Mouse (Mus musculus) brown adipose tissue, adult 24 weeks (tissue): ENCODE results near the gene Gm43191. TPM values are rescaled to one million over a fixed set of nuclear protein-coding genes. Genes with fewer than 3 reads are reported as not detected.

Experiments
- H3K27ac ChIP-seq: fragments of 200-500 bp; replicated peaks from 2 replicates; pipeline ENCODE4 v1.5.1; 2012; ENCODE audit warnings: low read depth, mild to moderate bottlenecking, low read length
- H3K4me1 ChIP-seq: fragments of 200-500 bp; 2 replicates; pipeline ENCODE4 v1.6.1; 2012; ENCODE audit warnings: low read length, mixed read lengths; ENCODE audit not compliant: control insufficient read depth, insufficient read depth, insufficient read length
- H3K4me3 ChIP-seq: fragments of 200-500 bp; 2 replicates; pipeline ENCODE4 v1.5.1; 2012; ENCODE audit warnings: low read depth, mild to moderate bottlenecking, low read length, moderate library complexity; ENCODE audit not compliant: insufficient read depth
- polyA plus RNA-seq: library from polyadenylated mRNA; stranded (reverse); fragments of >200 nt; gene quantifications from 2 replicates; pipeline ENCODE4 v1.2.4, GENCODE M21; 2012; ENCODE audit not compliant: missing spikeins, insufficient read depth, insufficient read length

The Gm43191 gene
- polyA plus RNA-seq, 1 experiment = not detected

DNA sequence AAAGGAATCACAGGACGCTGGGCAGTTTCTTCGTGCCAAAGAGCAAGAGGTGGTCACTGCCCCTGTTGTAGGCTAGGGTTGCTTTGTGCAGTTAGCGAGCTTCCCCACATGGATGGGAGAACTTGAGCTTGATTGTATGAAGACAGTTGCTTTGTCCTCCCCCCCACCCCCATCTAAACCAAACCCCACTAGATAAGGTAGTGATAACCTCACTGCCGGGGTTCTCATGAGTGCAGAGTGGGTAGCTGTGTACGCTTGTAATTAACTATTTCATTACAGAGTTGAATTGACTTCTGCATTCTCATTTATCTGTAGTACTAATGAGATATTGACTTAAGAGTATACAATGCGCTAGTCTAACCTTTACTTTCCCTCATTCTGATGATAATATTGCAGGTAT, 62.2 kb downstream of the Gm43191 start:
- H3K4me3 ChIP-seq = no peak overlapping the region
- no peaks in the 10 kb centered on the region for H3K4me1 ChIP-seq
- H3K27ac ChIP-seq = no peak overlapping the region

DNA sequence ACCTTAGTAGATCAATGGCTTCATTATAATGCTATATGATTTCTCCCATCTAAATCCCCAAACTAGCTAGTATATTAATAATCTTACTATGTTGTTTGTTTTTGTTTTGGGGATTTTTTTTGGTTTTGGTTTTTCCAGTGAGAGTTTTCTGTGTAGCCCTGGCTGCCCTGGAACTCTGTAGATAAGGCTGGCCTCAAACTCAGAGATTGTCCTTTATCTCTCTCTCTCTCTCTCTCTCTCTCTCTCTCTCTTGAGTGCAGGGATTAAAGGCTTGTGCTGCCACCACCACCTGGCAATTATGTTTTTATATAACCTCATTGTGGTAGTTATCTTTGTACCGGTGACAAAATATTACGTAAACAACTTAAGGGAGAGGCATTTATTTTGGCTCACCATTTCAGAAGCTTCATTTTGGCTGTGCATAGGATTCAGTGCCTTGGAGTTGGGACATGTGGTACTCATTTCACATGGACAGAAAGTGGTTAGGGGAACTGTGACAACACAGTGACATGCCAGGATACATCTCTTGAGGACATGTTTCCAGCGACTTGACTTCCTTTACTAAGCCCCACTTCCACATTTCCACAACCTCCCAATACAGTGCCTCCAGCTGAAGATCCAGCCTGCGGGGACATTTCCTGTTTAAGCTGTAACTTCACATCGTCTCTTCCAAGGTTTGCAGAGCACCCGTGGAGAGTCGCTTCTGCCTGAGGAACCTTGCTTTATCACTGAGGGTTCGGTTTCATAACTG, 65.6 kb downstream of the Gm43191 start:
- no peak overlapping the region for H3K27ac ChIP-seq

GRCm38 (mm10) chr3:116614295-116614892, 66.7 kb downstream of the Gm43191 start, which contains the start of gene Trmt13:
TSS of gene Trmt13 (minus strand) at chr3:116614587.
- peak within 1 kb of the TSS; percentile 47 for H3K27ac ChIP-seq
- peak within 1 kb of the TSS; percentile 5; the same call in 1 of the 2 replicates for H3K4me3 ChIP-seq
- H3K4me1 ChIP-seq = no peaks in the 10 kb centered on the region

More for the DNA sequence above, 65.6 kb downstream of the Gm43191 start:
- no peaks in the 10 kb centered on the region for H3K4me1 ChIP-seq
- H3K4me3 ChIP-seq = no peak overlapping the region

DNA sequence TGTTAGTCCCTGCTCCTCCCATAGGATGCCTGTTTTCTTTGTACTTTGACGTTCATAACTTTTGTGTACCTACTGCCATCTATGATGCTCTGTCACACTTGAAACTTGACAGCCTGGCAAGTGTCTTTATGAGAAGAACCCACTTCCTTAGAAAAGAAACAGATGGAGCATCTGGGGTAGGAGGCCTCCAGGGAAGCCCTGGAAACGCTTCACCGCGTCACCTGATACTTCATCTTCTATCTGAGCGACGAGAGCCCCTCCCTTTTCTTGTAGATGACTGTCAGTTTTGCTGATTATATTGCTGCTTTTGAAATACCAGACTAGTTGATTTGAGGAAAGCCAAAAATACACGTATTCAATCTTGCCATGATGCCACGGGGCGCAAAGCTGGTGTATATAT, 76.5 kb downstream of the Gm43191 start:
- Histone ChIP-seq H3K4me3 (no peak overlapping the region), H3K4me1 (no peaks in the 10 kb centered on the region)

DNA sequence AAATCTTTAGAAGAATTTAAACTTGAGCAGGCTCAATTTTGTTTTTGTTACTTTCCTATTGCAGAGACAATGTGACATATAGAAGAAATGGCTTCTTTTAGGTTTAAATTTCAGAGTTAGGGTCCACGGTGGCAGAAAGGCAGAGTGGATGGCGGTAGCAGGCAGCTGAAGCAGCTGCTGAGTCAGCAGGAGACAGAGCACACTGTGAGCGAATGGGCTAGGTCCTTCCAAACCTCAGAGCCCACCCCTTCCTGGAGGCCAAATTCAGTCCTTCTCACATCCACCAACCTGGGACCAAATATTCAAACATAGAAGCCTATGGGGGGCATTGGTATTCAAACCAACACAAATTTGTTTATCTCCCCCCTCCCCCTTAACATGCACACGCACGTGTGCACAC, 79.3 kb downstream of the Gm43191 start:
- no peak overlapping the region for H3K4me3 ChIP-seq
- no peaks in the 10 kb centered on the region for H3K4me1 ChIP-seq
- H3K27ac ChIP-seq = no peak overlapping the region

More for the DNA sequence above, 76.5 kb downstream of the Gm43191 start:
- H3K27ac ChIP-seq = no peak overlapping the region

DNA sequence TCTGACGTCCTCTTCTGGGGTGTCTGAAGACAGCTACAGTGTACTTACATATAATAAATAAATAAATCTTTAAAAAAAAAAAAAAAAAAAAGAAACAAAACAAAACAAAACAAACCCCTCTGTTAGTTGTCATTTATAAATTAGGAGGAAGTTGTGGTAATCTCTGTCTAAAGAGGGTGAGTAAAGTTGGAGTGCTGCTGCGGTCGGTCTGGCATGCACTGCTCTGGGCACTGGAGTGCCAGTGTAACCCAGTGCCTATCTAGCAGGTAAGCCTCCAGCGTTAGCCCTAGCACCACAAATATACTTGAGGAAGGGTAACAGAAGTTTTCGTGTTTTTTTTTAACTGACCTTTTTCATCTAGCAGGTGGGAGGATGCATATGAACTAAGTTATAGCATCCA, 80.1 kb downstream of the Gm43191 start:
- H3K27ac ChIP-seq = no peak overlapping the region
- no peaks in the 10 kb centered on the region for H3K4me1 ChIP-seq
- H3K4me3 ChIP-seq = no peak overlapping the region

GRCm38 (mm10) chr3:116599705-116600104, 81.4 kb downstream of the Gm43191 start:
- Histone ChIP-seq H3K27ac (no peak overlapping the region), H3K4me1 (no peaks in the 10 kb centered on the region), H3K4me3 (no peak overlapping the region)

- peak overlapping the region; percentile 78 for H3K4me3 ChIP-seq
- H3K4me1 ChIP-seq = no peaks in the 10 kb centered on the region
- H3K27ac ChIP-seq = no peak overlapping the region
Observed at GRCm38 (mm10) chr3:116595603-116595991, 85.5 kb downstream of the Gm43191 start.

GRCm38 (mm10) chr3:116594728-116595602, 86.1 kb downstream of the Gm43191 start, which contains the start of gene Sass6:
TSS of gene Sass6 (plus strand) at chr3:116594982.
- Histone ChIP-seq H3K4me3 (peak within 1 kb of the TSS; percentile 91), H3K4me1 (no peaks in the 10 kb centered on the region), H3K27ac (peak within 1 kb of the TSS; percentile 85)

GRCm38 (mm10) chr3:116594076-116594727, 86.9 kb downstream of the Gm43191 start:
- peak overlapping the region; percentile 85 for H3K27ac ChIP-seq
- H3K4me3 ChIP-seq = peak overlapping the region; percentile 91
- no peaks in the 10 kb centered on the region for H3K4me1 ChIP-seq

Other genes starting within 250 kb of the Gm43191 start
- 31.1 and 31.3 TPM in 2 replicates for gene Rtca, start 173.1 kb downstream of the Gm43191 start, polyA plus RNA-seq
- gene Dbt, start 168.2 kb downstream of the Gm43191 start, polyA plus RNA-seq = 127 and 150 TPM in 2 replicates
- 38.1 and 38.8 TPM in 2 replicates for gene Lrrc39, start 118.3 kb downstream of the Gm43191 start, polyA plus RNA-seq
- 0.87 and 1.6 TPM in 2 replicates for gene Sass6, start 86.3 kb downstream of the Gm43191 start, polyA plus RNA-seq
- gene Trmt13, start 66.7 kb downstream of the Gm43191 start, polyA plus RNA-seq = 6.0 and 7.5 TPM in 2 replicates
- 20.5 and 29.8 TPM in 2 replicates for gene Mfsd14a, start 18.6 kb downstream of the Gm43191 start, polyA plus RNA-seq
- 9.6 and 12.6 TPM in 2 replicates for gene Slc35a3, start 31.6 kb upstream of the Gm43191 start, polyA plus RNA-seq
- 68.4 and 87.7 TPM in 2 replicates for gene Agl, start 126.9 kb upstream of the Gm43191 start, polyA plus RNA-seq
- gene Frrs1, start 178.2 kb upstream of the Gm43191 start, polyA plus RNA-seq = 5.1 and 8.2 TPM in 2 replicates